8 mouse cellular contexts compared by ENCODE assay signal in the genomic region with DNA sequence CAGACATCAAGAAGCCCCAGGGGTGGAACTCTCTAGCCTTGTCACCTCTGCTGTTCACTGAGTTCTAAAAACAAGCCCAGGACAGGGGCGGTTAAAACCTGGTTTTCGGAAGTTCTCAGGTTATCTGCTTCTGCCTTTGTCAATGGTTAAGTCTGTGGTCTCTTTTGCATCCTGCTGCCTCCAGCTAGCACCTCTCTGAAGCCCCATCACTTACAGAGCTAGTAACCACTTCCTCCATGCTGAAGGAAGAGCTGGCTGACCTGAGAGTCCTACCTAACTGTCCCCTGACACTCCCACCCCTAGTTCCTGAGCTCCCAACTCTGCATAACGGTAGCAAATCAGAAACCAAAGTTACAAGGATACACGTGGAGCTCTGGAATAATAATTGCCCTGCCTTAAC. TPM values are rescaled to one million over a fixed set of nuclear protein-coding genes. Genes with fewer than 3 reads are reported as not detected.
DNase-seq lines count a peak whose midpoint lies in the region; ATAC-seq and TF ChIP-seq lines count a peak whose summit lies in the region.

No protein-coding gene starts in this region.

- no peak for TF ChIP-seq CTCF in liver, postnatal 0 days (IDR thresholded peaks at IDR 0.05; ENCODE audit: low read depth)
- TF ChIP-seq CTCF in cerebellum, adult 2 months (IDR thresholded peaks at IDR 0.05; ENCODE audit: borderline replicate concordance, insufficient read depth, low read depth, low read length), result no peak

- WGBS in forebrain, embryonic 14.5 days, result 41% methylated on average over 4 of the region's 4 CpGs
- 15% methylated on average over 4 of the region's 4 CpGs for whole genome bisulfite sequencing in liver, postnatal 0 days (ENCODE audit: insufficient replicate concordance)
- 49% methylated on average over 4 of the region's 4 CpGs for WGBS in cerebellum, adult 2 months

- H3K27me3 ChIP-seq in forebrain, embryonic 14.5 days (replicated peaks; ENCODE audit: control insufficient read depth, insufficient read depth, low read length), result no peaks in the 10 kb centered on the region
- no peaks in the 10 kb centered on the region for H3K27me3 ChIP-seq in liver, postnatal 0 days (ENCODE audit: insufficient read depth, low read length)
- no peaks in the 10 kb centered on the region for H3K27me3 ChIP-seq in cerebellum, adult 2 months (ENCODE audit: control insufficient read depth, insufficient read depth, low read length)

- no peaks in the 10 kb centered on the region for H3K9me3 ChIP-seq in forebrain, embryonic 14.5 days (replicated peaks; ENCODE audit: control insufficient read depth, low read length)
- no peaks in the 10 kb centered on the region for H3K9me3 ChIP-seq in liver, postnatal 0 days (ENCODE audit: low read length)

- H3K27ac ChIP-seq in forebrain, embryonic 14.5 days (ENCODE audit: low read depth, low read length), result no peak overlapping the region
- H3K27ac ChIP-seq in liver, postnatal 0 days (ENCODE audit: low read depth), result peak overlapping the region; percentile 96
- no peak overlapping the region for H3K27ac ChIP-seq in cerebellum, adult 2 months (ENCODE audit: insufficient read depth, low read length)

- peak overlapping the region; percentile 77 for H3K9ac ChIP-seq in forebrain, embryonic 14.5 days (ENCODE audit: low read length)
- peak overlapping the region; percentile 80 for H3K9ac ChIP-seq in liver, postnatal 0 days (replicated peaks)

- TF ChIP-seq EP300 in liver, postnatal 0 days (IDR thresholded peaks at IDR 0.05; ENCODE audit: low read depth), result no peak

- DNase-seq in cerebellum, adult 9-11 months, result peak; percentile 47
- peak; percentile 83 for DNase-seq in CD4-positive, CD25-positive, alpha-beta regulatory T cell, adult 2 months (ENCODE audit: low read depth, low spot score)
- no peak for DNase-seq in forebrain, embryonic 14.5 days (ENCODE audit: low spot score)
- no peak for DNase-seq in liver, postnatal 0 days
- peak; percentile 73 for DNase-seq in thymus, postnatal 14 days
- no peak for DNase-seq in urinary bladder, postnatal 10 days (ENCODE audit: low spot score)
- no peak for DNase-seq in cerebellum, adult 2 months

- TF ChIP-seq POLR2A in cerebellum, adult 2 months (IDR thresholded peaks at IDR 0.05; ENCODE audit: borderline replicate concordance, insufficient read depth, low read length), result no peak

- peak overlapping the region; percentile 79 for H3K4me2 ChIP-seq in forebrain, embryonic 14.5 days (ENCODE audit: low read length)
- peak overlapping the region; percentile 92 for H3K4me2 ChIP-seq in liver, postnatal 0 days (ENCODE audit: low read depth, low read length)

- peaks cover 13% of the 10 kb centered on the region for H3K4me1 ChIP-seq in forebrain, embryonic 14.5 days (ENCODE audit: control insufficient read depth, insufficient read depth, low read length)
- H3K4me1 ChIP-seq in liver, postnatal 0 days (ENCODE audit: insufficient read depth), result peaks cover 69% of the 10 kb centered on the region
- H3K4me1 ChIP-seq in cerebellum, adult 2 months (ENCODE audit: control insufficient read depth, insufficient read depth, low read length), result peaks cover 28% of the 10 kb centered on the region

- no peak for ATAC-seq in cerebellum, adult (ENCODE audit: insufficient number of reproducible peaks, low FRiP score, low TSS enrichment)
- no peak for ATAC-seq in forebrain, embryonic 14.5 days
- ATAC-seq in liver, postnatal 0 days, result no peak

- H3K36me3 ChIP-seq in forebrain, embryonic 14.5 days (ENCODE audit: control insufficient read depth, insufficient read depth, low read length), result peaks cover 4% of the 10 kb centered on the region
- H3K36me3 ChIP-seq in liver, postnatal 0 days (replicated peaks; ENCODE audit: insufficient read depth, low read length), result peaks cover 4% of the 10 kb centered on the region; the same call in 1 of the 2 replicates

- H3K4me3 ChIP-seq in forebrain, embryonic 14.5 days (ENCODE audit: low read depth, low read length), result peak overlapping the region; percentile 69
- peak overlapping the region; percentile 64 for H3K4me3 ChIP-seq in liver, postnatal 0 days (ENCODE audit: low read depth, low read length)
- no peak overlapping the region for H3K4me3 ChIP-seq in cerebellum, adult 2 months (replicated peaks; ENCODE audit: insufficient read depth, low read depth, low read length)

RNA-seq across cellular contexts. Expression of a gene that starts 1.0 kb away (rescaled TPM):
- polyA plus RNA-seq in forebrain, embryonic 14.5 days (2014; fragmentation: Nextera tagmentation; extraction: Ambion mirVana), result 35.7 and 37.2 TPM in 2 replicates
- polyA plus RNA-seq in liver, postnatal 0 days (2015; fragmentation: Nextera tagmentation; extraction: Ambion mirVana), result 14.7 and 17.3 TPM in 2 replicates
- polyA plus RNA-seq in cerebellum, adult 2 months (2012; rRNA removed), result 12.6 and 14.2 TPM in 2 replicates

RNA-seq across cellular contexts. Expression of a gene that starts 1.3 kb away (rescaled TPM):
- 16.0 and 21.5 TPM in 2 replicates for polyA plus RNA-seq in forebrain, embryonic 14.5 days (2014; fragmentation: Nextera tagmentation; extraction: Ambion mirVana)
- polyA plus RNA-seq in liver, postnatal 0 days (2015; fragmentation: Nextera tagmentation; extraction: Ambion mirVana), result 7.9 and 10.4 TPM in 2 replicates
- 112 and 117 TPM in 2 replicates for polyA plus RNA-seq in cerebellum, adult 2 months (2012; rRNA removed)

RNA-seq across cellular contexts. Expression of a gene that starts 22.8 kb away (rescaled TPM):
- polyA plus RNA-seq in forebrain, embryonic 14.5 days (2014; fragmentation: Nextera tagmentation; extraction: Ambion mirVana), result 43.1 and 49.1 TPM in 2 replicates
- polyA plus RNA-seq in liver, postnatal 0 days (2015; fragmentation: Nextera tagmentation; extraction: Ambion mirVana), result 45.8 and 46.1 TPM in 2 replicates
- 59.3 and 64.4 TPM in 2 replicates for polyA plus RNA-seq in cerebellum, adult 2 months (2012; rRNA removed)

RNA-seq across cellular contexts. Expression of a gene that starts 41.3 kb away (rescaled TPM):
- 81.0 and 99.5 TPM in 2 replicates for polyA plus RNA-seq in forebrain, embryonic 14.5 days (2014; fragmentation: Nextera tagmentation; extraction: Ambion mirVana)
- polyA plus RNA-seq in liver, postnatal 0 days (2015; fragmentation: Nextera tagmentation; extraction: Ambion mirVana), result 16.4 and 19.0 TPM in 2 replicates
- polyA plus RNA-seq in cerebellum, adult 2 months (2012; rRNA removed), result 175 and 189 TPM in 2 replicates

RNA-seq across cellular contexts. Expression of a gene that starts 43.9 kb away (rescaled TPM):
- polyA plus RNA-seq in forebrain, embryonic 14.5 days (2014; fragmentation: Nextera tagmentation; extraction: Ambion mirVana), result 42.6 and 52.2 TPM in 2 replicates
- 10.7 and 11.5 TPM in 2 replicates for polyA plus RNA-seq in liver, postnatal 0 days (2015; fragmentation: Nextera tagmentation; extraction: Ambion mirVana)
- 106 and 108 TPM in 2 replicates for polyA plus RNA-seq in cerebellum, adult 2 months (2012; rRNA removed)

Comparison
In these comparisons a context has a peak if more than half of its experiments do, and no peak if none do; other contexts are left out.
1. DNase-seq: peak in cerebellum, adult 9-11 months (single experiment), CD4-positive, CD25-positive, alpha-beta regulatory T cell, adult 2 months (single experiment) and thymus, postnatal 14 days (single experiment); none in forebrain, embryonic 14.5 days (single experiment), liver, postnatal 0 days (single experiment), urinary bladder, postnatal 10 days (single experiment) and cerebellum, adult 2 months (0 of 2).